Mouse (Mus musculus) limb, embryonic 15.5 days (tissue): Measurements from ENCODE around the gene Tpm4. TPM values are rescaled to one million over a fixed set of nuclear protein-coding genes. Genes with fewer than 3 reads are reported as not detected.

Source experiments
- ATAC-seq: fragments of 200-750 bp; cut with Nextera tagmentation; 2 replicates; pipeline ENCODE4 v1.8.0; 2017; ENCODE audit warnings: low read depth, moderate TSS enrichment; ENCODE audit not compliant: insufficient number of reproducible peaks, low FRiP score, low TSS enrichment
- H3K27ac ChIP-seq: fragments of 300-500 bp; sonication (generic); 2 replicates; pipeline ENCODE4 v1.5.1; 2015; ENCODE audit warnings: moderate library complexity, mild to moderate bottlenecking, inconsistent platforms
- H3K27me3 ChIP-seq: fragments of 300-500 bp; sonication (generic); 2 replicates; pipeline ENCODE4 v1.6.1; 2015; ENCODE audit warnings: inconsistent platforms
- H3K36me3 ChIP-seq: fragments of 300-500 bp; sonication (generic); 2 replicates; pipeline ENCODE4 v1.6.1; 2015; ENCODE audit warnings: inconsistent platforms
- H3K4me1 ChIP-seq: fragments of 300-500 bp; sonication (generic); 2 replicates; pipeline ENCODE4 v1.6.1; 2015; ENCODE audit warnings: inconsistent platforms
- H3K4me2 ChIP-seq: fragments of 300-500 bp; sonication (generic); 2 replicates; pipeline ENCODE4 v1.6.1; 2015; ENCODE audit warnings: mild to moderate bottlenecking, inconsistent platforms
- H3K4me3 ChIP-seq: fragments of 300-500 bp; sonication (generic); 2 replicates; pipeline ENCODE4 v1.5.1; 2015; ENCODE audit warnings: mild to moderate bottlenecking, inconsistent platforms
- H3K9ac ChIP-seq: fragments of 300-500 bp; sonication (generic); 2 replicates; pipeline ENCODE4 v1.6.1; 2015; ENCODE audit warnings: inconsistent platforms
- H3K9me3 ChIP-seq: fragments of 300-500 bp; sonication (generic); 2 replicates; pipeline ENCODE4 v1.6.1; 2016; ENCODE audit warnings: inconsistent platforms
- WGBS: fragments of 180-500 bp; shearing (Covaris S2); methylation state at CpG from one replicate; pipeline ENCODE4 v1.1.7; 2015; 5-methylcytosine and 5-hydroxymethylcytosine counted together
- polyA plus RNA-seq: library from polyadenylated mRNA; unstranded; fragments of >200 nt; fragmentation: Nextera tagmentation; extraction: Ambion mirVana; gene quantifications from 2 replicates; pipeline ENCODE4 v1.2.1, GENCODE M21; 2015

The Tpm4 gene
- polyA plus RNA-seq, 1 experiment from 2014 or later, result 665 TPM

- no peaks in the 10 kb centered on the region for H3K9me3 ChIP-seq
- H3K4me3 ChIP-seq, result no peak overlapping the region
- no peak overlapping the region for H3K4me2 ChIP-seq
- H3K9ac ChIP-seq, result no peak overlapping the region
- no peaks in the 10 kb centered on the region for H3K4me1 ChIP-seq
- H3K27me3 ChIP-seq, result no peaks in the 10 kb centered on the region
- peaks cover 91% of the 10 kb centered on the region for H3K36me3 ChIP-seq
- peak overlapping the region; percentile 50; the same call in 1 of the 2 replicates for H3K27ac ChIP-seq
- 82% methylated on average over 5 of the region's 5 CpGs for WGBS
- ATAC-seq, result no peak
Observed at GRCm38 (mm10) chr8:72144345-72144975, 9.7 kb downstream of the Tpm4 start.

- Histone ChIP-seq H3K9me3 (no peaks in the 10 kb centered on the region), H3K27me3 (no peaks in the 10 kb centered on the region), H3K27ac (0 out of 2 replicates have a peak overlapping the region, but pooled peaks have one; percentile 17), H3K4me2 (no peak overlapping the region), H3K9ac (no peak overlapping the region), H3K4me3 (no peak overlapping the region), H3K36me3 (peaks cover 91% of the 10 kb centered on the region), H3K4me1 (no peaks in the 10 kb centered on the region)
- 83% methylated on average over 3 of the region's 3 CpGs for WGBS
- no peak for ATAC-seq
Observed at GRCm38 (mm10) chr8:72145511-72145910, 10.7 kb downstream of the Tpm4 start.

GRCm38 (mm10) chr8:72146056-72146455, 11.3 kb downstream of the Tpm4 start:
- peaks cover 93% of the 10 kb centered on the region for H3K36me3 ChIP-seq
- no peak overlapping the region for H3K4me3 ChIP-seq
- H3K4me1 ChIP-seq, result no peaks in the 10 kb centered on the region
- no peak overlapping the region for H3K9ac ChIP-seq
- WGBS, result 81% methylated on average over 1 of the region's 1 CpGs
- H3K27me3 ChIP-seq, result no peaks in the 10 kb centered on the region
- no peak overlapping the region for H3K27ac ChIP-seq
- no peak overlapping the region for H3K4me2 ChIP-seq
- ATAC-seq, result no peak
- no peaks in the 10 kb centered on the region for H3K9me3 ChIP-seq

- Histone ChIP-seq H3K36me3 (peaks cover 93% of the 10 kb centered on the region), H3K9me3 (no peaks in the 10 kb centered on the region), H3K27me3 (no peaks in the 10 kb centered on the region), H3K4me1 (no peaks in the 10 kb centered on the region), H3K9ac (no peak overlapping the region), H3K4me3 (no peak overlapping the region), H3K27ac (no peak overlapping the region), H3K4me2 (no peak overlapping the region)
- 80% methylated on average over 3 of the region's 3 CpGs for WGBS
- ATAC-seq, result no peak
Observed at GRCm38 (mm10) chr8:72146556-72146955, 11.8 kb downstream of the Tpm4 start.

- no peaks in the 10 kb centered on the region for H3K9me3 ChIP-seq
- no peaks in the 10 kb centered on the region for H3K27me3 ChIP-seq
- no peak overlapping the region for H3K4me2 ChIP-seq
- peaks cover 93% of the 10 kb centered on the region for H3K36me3 ChIP-seq
- no peaks in the 10 kb centered on the region for H3K4me1 ChIP-seq
- H3K4me3 ChIP-seq, result no peak overlapping the region
- WGBS, result 81% methylated on average over 2 of the region's 2 CpGs
- no peak overlapping the region for H3K27ac ChIP-seq
- no peak for ATAC-seq
- no peak overlapping the region for H3K9ac ChIP-seq
Observed at GRCm38 (mm10) chr8:72147266-72147665, 12.5 kb downstream of the Tpm4 start.

GRCm38 (mm10) chr8:72149056-72149455, 14.3 kb downstream of the Tpm4 start:
- Histone ChIP-seq H3K36me3 (peaks cover 88% of the 10 kb centered on the region), H3K4me2 (no peak overlapping the region), H3K27me3 (no peaks in the 10 kb centered on the region), H3K27ac (no peak overlapping the region), H3K4me3 (no peak overlapping the region), H3K9me3 (no peaks in the 10 kb centered on the region), H3K4me1 (no peaks in the 10 kb centered on the region), H3K9ac (no peak overlapping the region)
- no peak for ATAC-seq
- WGBS, result 84% methylated on average over 1 of the region's 1 CpGs

- no peak for ATAC-seq
- no peaks in the 10 kb centered on the region for H3K4me1 ChIP-seq
Observed at GRCm38 (mm10) chr8:72151418-72152078, 16.8 kb downstream of the Tpm4 start.

GRCm38 (mm10) chr8:72153382-72153781, 18.6 kb downstream of the Tpm4 start:
- Histone ChIP-seq H3K9me3 (no peaks in the 10 kb centered on the region), H3K27me3 (no peaks in the 10 kb centered on the region), H3K4me2 (no peak overlapping the region), H3K9ac (no peak overlapping the region), H3K4me1 (no peaks in the 10 kb centered on the region), H3K4me3 (no peak overlapping the region), H3K36me3 (peaks cover 49% of the 10 kb centered on the region), H3K27ac (0 out of 2 replicates have a peak overlapping the region, but pooled peaks have one; percentile 11)
- no peak for ATAC-seq

More at GRCm38 (mm10) chr8:72151418-72152078, 16.8 kb downstream of the Tpm4 start:
- Histone ChIP-seq H3K36me3 (peaks cover 67% of the 10 kb centered on the region), H3K4me2 (no peak overlapping the region), H3K27ac (no peak overlapping the region), H3K9me3 (no peaks in the 10 kb centered on the region), H3K27me3 (no peaks in the 10 kb centered on the region), H3K4me3 (no peak overlapping the region), H3K9ac (no peak overlapping the region)
- WGBS, result 82% methylated on average over 3 of the region's 3 CpGs

- 78% methylated on average over 2 of the region's 2 CpGs for WGBS
- H3K4me2 ChIP-seq, result no peak overlapping the region
- H3K27me3 ChIP-seq, result no peaks in the 10 kb centered on the region
- no peak overlapping the region for H3K27ac ChIP-seq
- peaks cover 28% of the 10 kb centered on the region for H3K4me1 ChIP-seq
- no peak for ATAC-seq
- peaks cover 7% of the 10 kb centered on the region; the same call in 1 of the 2 replicates for H3K36me3 ChIP-seq
- H3K9me3 ChIP-seq, result no peaks in the 10 kb centered on the region
- H3K4me3 ChIP-seq, result no peak overlapping the region
- H3K9ac ChIP-seq, result no peak overlapping the region
Observed at GRCm38 (mm10) chr8:72158096-72158495, 23.3 kb downstream of the Tpm4 start.

GRCm38 (mm10) chr8:72158726-72159125, 24.0 kb downstream of the Tpm4 start:
- no peak overlapping the region for H3K9ac ChIP-seq
- no peaks in the 10 kb centered on the region for H3K27me3 ChIP-seq
- H3K9me3 ChIP-seq, result no peaks in the 10 kb centered on the region
- peaks cover 28% of the 10 kb centered on the region for H3K4me1 ChIP-seq
- H3K4me2 ChIP-seq, result no peak overlapping the region
- ATAC-seq, result no peak
- H3K4me3 ChIP-seq, result no peak overlapping the region
- no peak overlapping the region for H3K27ac ChIP-seq
- 78% methylated on average over 3 of the region's 3 CpGs for WGBS
- H3K36me3 ChIP-seq, result peaks cover under 1% of the 10 kb centered on the region; the same call in 1 of the 2 replicates

- peak overlapping the region; percentile 74 for H3K4me2 ChIP-seq
- no peaks in the 10 kb centered on the region for H3K27me3 ChIP-seq
- no peak overlapping the region for H3K27ac ChIP-seq
- ATAC-seq, result no peak
- no peaks in the 10 kb centered on the region for H3K9me3 ChIP-seq
- H3K4me1 ChIP-seq, result peaks cover 28% of the 10 kb centered on the region
- peaks cover 5% of the 10 kb centered on the region; the same call in 1 of the 2 replicates for H3K36me3 ChIP-seq
- no peak overlapping the region for H3K9ac ChIP-seq
- peak overlapping the region; percentile 92 for H3K4me3 ChIP-seq
- 65% methylated on average over 3 of the region's 3 CpGs for WGBS
Observed at GRCm38 (mm10) chr8:72160007-72160406, 25.2 kb downstream of the Tpm4 start.
